Mouse (Mus musculus) splenic B cell, adult 2 months (primary cell): Measurements from ENCODE around the gene Sh3pxd2a.

ENCODE experiments used
- DNase-seq: peaks from one replicate; pipeline ENCODE4 v3.0.0-alpha.2; 2011; ENCODE audit warnings: low read depth, low spot score
- H3K27me3 ChIP-seq: 2 replicates; pipeline ENCODE4 v1.6.1; 2012; ENCODE audit warnings: mild to moderate bottlenecking, low read length, moderate library complexity, mixed read lengths; ENCODE audit not compliant: control insufficient read depth, poor library complexity, insufficient read depth, severe bottlenecking
- H3K36me3 ChIP-seq: 2 replicates; pipeline ENCODE4 v1.6.1; 2012; ENCODE audit warnings: mild to moderate bottlenecking, low read length, moderate library complexity, mixed read lengths; ENCODE audit not compliant: control insufficient read depth, poor library complexity, insufficient read depth, severe bottlenecking

Gene Sh3pxd2a

DNA sequence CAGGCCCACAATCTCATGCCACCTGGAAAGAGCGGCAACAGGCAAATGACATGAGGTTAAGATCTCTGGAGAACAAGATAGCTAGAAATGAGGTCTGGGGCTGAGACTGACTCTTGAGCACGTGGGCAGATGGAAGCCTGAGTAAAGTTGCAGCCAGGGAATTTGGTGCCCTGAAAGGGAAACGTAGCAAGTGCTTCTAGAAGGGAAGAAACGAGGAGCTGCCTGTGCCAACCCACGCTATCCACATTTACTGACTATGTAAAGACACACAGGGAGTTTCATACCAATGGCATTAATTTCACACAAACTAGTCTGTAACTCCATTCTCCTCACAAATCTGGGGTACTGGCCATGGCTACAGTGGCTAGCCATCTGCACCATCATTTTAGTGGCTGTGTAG is 35.6 kb upstream of the Sh3pxd2a start:
- Histone ChIP-seq H3K27me3 (no peaks in the 10 kb centered on the region), H3K36me3 (no peaks in the 10 kb centered on the region; the same call in 1 of the 2 replicates)
- no peak for DNase-seq

DNA sequence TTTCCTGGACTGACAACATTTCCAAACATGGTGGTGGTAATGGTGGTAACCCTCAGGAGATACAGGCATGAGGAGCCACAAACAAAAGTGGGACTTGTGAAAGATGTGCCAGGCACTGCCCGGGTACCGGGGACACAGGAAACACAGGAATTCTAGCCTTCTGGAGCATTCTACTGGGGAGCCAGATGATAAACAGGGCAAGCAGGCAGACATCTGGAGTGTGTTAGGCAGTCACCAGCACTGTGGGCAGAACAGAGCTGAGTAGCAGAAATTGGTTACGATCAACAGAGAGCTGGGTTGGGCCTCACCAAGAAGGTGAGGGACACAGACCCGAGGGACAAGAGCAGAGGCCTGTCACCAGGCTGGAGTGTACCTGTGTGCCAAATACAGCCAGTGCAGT is 34.7 kb upstream of the Sh3pxd2a start:
- no peak for DNase-seq
- H3K27me3 ChIP-seq, result no peaks in the 10 kb centered on the region
- no peaks in the 10 kb centered on the region; the same call in 1 of the 2 replicates for H3K36me3 ChIP-seq

DNA sequence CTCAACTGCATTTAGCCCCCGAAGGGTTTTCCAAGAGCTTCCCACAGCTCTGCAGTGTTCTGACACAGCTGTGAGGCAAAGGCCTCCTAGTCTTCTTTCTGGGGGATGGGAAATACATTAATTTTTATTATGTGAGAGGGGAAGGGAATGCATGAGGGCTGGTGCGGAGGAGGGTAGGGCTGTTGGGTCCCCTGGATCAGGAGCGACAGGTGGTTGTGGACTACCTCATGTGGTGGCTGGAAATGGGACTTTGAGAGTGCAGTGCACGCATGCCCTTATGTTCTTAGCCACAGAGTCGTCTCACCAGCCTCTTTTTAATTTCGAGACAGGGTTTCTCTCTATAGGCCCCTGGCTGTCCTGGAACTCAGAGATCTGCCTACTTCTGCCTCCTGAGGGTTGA is 33.5 kb upstream of the Sh3pxd2a start:
- Histone ChIP-seq H3K27me3 (no peaks in the 10 kb centered on the region), H3K36me3 (no peaks in the 10 kb centered on the region; the same call in 1 of the 2 replicates)
- no peak for DNase-seq

GRCm38 (mm10) chr19:47497313-47497712 is 33.1 kb upstream of the Sh3pxd2a start:
- DNase-seq, result no peak
- no peaks in the 10 kb centered on the region for H3K27me3 ChIP-seq
- H3K36me3 ChIP-seq, result no peaks in the 10 kb centered on the region; the same call in 1 of the 2 replicates

- DNase-seq, result no peak
- Histone ChIP-seq H3K27me3 (no peaks in the 10 kb centered on the region), H3K36me3 (no peaks in the 10 kb centered on the region)
Observed at GRCm38 (mm10) chr19:47493017-47493997, 29.1 kb upstream of the Sh3pxd2a start.

DNA sequence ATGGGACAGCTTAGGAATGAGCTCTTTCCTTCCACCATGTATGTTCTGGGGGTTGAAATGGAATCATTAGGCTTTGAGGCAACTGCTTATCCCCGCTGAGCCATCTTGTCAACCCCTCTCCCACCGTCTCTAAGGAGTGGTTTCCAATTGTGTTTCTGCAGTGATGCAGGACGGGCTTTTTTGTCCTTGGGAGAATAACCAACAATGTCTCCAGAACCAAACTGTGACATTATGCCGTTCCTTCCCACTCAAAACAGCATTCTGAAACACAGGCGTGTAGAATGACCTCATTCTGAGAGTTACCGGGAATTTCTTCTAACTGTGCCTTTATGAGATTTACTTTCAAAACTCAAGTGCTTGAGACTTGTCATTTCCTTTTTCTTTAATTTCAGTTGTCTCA is 28.2 kb upstream of the Sh3pxd2a start:
- no peaks in the 10 kb centered on the region for H3K27me3 ChIP-seq
- DNase-seq, result no peak
- no peaks in the 10 kb centered on the region for H3K36me3 ChIP-seq

DNA sequence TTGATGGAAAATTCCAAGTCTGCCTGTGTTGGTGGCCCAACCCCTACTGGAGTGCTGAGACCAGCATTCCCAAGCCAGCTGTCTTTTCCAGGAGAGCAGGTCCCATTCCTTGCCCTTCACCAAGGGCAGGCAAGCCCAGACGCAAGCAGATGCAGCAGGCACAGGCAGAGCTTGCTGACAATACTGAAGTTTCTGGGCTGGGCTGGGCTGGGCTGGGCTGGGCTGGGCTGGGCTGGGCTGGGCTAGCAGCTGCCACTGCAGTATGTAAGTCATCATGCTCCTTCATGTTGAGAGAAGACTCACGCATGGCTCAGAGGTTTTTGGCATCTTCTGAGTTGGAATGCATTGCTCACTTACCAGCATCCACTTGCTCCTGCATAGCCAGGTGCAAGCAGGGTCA is 27.7 kb upstream of the Sh3pxd2a start:
- no peaks in the 10 kb centered on the region for H3K27me3 ChIP-seq
- no peaks in the 10 kb centered on the region for H3K36me3 ChIP-seq
- no peak for DNase-seq

- Histone ChIP-seq H3K27me3 (no peaks in the 10 kb centered on the region), H3K36me3 (no peaks in the 10 kb centered on the region)
- peak; percentile 32 for DNase-seq
Observed at GRCm38 (mm10) chr19:47489233-47489632, 25.0 kb upstream of the Sh3pxd2a start.

DNA sequence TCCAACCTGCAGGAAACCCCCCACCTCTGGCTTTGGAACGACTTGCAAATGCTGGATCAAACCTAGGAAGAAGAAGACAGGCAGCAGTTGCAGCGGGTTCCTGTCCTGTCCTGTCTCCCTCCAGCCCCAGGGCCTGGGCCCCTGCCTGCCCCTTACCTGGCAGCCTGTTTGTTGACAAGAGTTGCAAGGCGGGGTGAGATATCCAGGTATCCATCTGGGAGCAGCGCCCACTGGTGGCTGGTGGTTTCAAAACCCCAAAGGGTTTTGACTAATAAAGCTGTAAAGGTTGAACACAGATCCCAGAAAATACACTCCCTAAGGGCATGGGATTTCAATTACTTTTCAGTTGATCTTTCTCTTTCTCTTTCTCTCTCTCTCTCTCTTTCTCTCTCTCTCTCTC is 24.0 kb upstream of the Sh3pxd2a start:
- DNase-seq, result peak; percentile 62
- Histone ChIP-seq H3K36me3 (no peaks in the 10 kb centered on the region), H3K27me3 (no peaks in the 10 kb centered on the region)

DNA sequence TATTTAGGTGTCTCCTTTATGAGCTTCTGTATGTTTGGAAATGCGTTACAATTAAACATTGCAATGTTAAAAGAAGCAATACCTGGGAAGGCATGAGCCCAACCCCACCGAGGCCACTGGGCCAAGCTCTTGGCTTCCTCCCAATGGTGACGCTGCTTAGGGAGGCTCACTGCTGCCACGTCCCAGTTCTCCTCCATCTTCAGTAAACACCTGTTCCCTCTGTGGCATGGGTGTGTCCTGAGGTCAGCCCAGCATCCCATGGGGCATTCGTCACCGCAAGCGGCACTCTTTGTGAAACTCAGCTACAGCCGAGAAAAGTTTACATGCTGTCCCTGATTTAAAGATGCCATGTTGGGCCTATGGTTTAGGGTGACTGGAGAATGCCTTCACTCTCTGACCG is 23.4 kb upstream of the Sh3pxd2a start:
- Histone ChIP-seq H3K27me3 (no peaks in the 10 kb centered on the region), H3K36me3 (no peaks in the 10 kb centered on the region)
- no peak for DNase-seq

DNA sequence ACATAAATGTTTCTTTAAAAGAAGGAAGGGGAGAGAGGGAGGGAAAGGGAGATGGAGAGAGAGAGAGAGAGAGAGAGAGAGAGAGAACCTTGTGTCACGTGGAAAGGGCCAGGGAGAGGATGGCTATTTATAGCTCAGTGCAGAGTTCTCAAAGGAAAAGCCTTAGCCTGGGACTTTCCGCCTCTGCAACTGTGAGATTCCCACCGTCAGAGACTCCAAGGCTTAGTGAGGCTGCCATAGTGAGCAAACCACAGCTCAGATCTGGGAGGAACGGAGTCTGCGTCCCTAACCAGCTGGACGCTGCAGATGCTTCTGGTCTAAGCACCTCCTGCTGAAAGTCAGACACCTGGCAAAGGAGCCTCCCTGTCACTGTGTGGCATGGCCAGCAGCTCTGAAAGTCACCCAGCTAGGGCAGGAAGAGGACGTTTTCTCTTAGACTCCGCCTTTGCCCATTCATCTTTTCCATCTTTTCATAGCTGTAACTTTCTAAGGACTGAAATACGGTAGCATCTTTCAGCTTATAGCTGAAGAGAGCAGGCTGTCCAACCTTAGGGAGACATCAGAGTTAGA is 21.9 kb upstream of the Sh3pxd2a start:
- Histone ChIP-seq H3K27me3 (no peaks in the 10 kb centered on the region), H3K36me3 (no peaks in the 10 kb centered on the region)
- no peak for DNase-seq

DNA sequence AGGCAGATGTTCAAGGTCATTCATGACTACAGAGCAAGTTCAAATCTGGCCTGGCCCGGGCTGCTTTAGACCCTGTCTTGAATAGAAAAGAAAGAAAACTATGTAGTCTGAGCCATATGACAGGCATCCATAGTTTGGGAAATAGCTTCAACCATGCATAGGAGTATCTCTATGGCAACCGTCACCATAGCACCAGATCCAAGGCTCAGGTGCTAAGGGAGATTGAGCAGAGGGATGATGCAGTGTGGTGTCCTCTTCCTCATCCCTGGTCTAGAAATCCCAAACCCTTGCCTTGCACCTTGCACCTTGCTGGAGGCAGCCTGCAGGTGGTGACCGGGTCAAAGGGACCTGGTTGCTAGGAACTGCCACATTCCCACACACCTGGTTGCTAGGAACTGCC is 19.9 kb upstream of the Sh3pxd2a start:
- no peak for DNase-seq
- Histone ChIP-seq H3K36me3 (no peaks in the 10 kb centered on the region), H3K27me3 (no peaks in the 10 kb centered on the region)

- DNase-seq, result no peak
- Histone ChIP-seq H3K36me3 (no peaks in the 10 kb centered on the region), H3K27me3 (no peaks in the 10 kb centered on the region)
Observed at GRCm38 (mm10) chr19:47483346-47483745, 19.1 kb upstream of the Sh3pxd2a start.

DNA sequence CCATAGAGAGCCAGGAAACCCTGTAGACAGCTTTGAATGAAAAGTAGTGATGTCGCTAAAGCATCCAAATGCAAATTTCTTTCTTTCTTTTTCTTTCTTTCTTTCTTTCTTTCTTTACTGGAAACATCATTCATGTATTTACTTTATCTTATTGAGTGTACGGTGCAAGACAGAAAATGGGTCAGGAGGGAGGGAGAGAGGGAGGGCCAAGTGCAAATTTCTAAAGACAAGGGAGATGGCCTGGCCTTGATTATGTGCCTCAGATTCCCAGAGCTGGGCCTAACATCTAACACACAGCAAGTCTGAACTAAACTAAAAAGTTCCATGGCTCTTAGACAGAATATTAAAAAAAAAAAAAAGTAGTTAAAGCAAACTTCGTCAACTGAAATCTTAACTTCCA is 9.3 kb upstream of the Sh3pxd2a start:
- no peaks in the 10 kb centered on the region for H3K27me3 ChIP-seq
- no peaks in the 10 kb centered on the region for H3K36me3 ChIP-seq
- DNase-seq, result no peak

GRCm38 (mm10) chr19:47472881-47473400 is 8.7 kb upstream of the Sh3pxd2a start:
- H3K36me3 ChIP-seq, result no peaks in the 10 kb centered on the region
- H3K27me3 ChIP-seq, result no peaks in the 10 kb centered on the region
- DNase-seq, result no peak
